Mouse (Mus musculus): ENCODE data around the gene Amn1.
"Not testable (repeated sequence)": the region's sequence is repeated elsewhere in the genome, so short reads cannot be mapped to it uniquely, and the experiment has no call there.

The Amn1 gene

GRCm38 (mm10) chr6:149154116-149155030 lies 34.1 kb downstream of the Amn1 start:
- DNase-seq (ENCODE audit: low read depth, low spot score): no peak

DNA sequence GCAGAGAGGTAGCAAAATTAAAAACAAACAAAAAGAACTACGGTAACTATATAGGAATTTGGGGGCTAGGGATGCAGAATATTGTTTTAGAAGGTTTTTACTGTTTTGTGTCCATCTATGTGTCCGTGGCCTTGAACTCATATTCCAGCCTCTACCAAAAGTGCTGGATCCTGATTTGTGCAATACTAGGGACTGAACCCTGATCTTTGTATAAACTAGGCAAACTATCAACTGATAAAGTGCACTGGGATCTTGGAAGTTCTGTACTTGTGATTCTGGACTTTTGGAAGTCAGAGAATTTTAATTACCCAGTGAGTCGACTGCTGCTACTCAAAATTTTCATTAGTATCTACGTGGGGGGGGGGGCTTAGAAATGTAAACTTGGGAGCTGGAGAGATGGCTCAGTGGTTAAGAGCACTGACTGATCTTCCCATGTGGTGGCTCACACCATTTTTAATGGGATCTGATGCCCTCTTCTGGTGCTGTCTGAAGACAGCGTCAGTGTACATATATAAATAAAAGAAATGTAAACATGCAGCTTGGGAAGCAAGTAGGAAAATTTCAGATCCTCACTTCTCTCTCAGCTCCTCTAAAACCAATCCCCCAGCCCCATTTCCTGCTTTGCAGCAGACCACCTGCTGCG lies 34.9 kb downstream of the Amn1 start:
- no peak for DNase-seq (ENCODE audit: low read depth, low spot score)

GRCm38 (mm10) chr6:149152119-149152518 lies 36.4 kb downstream of the Amn1 start:
- no peak for DNase-seq (ENCODE audit: low read depth, low spot score)

- peak; percentile 18 for DNase-seq (ENCODE audit: low read depth, low spot score)
Observed at GRCm38 (mm10) chr6:149148436-149149229, 39.9 kb downstream of the Amn1 start.

- no peak for DNase-seq (ENCODE audit: low read depth, low spot score)
Observed at GRCm38 (mm10) chr6:149145143-149145542, 43.4 kb downstream of the Amn1 start.

DNA sequence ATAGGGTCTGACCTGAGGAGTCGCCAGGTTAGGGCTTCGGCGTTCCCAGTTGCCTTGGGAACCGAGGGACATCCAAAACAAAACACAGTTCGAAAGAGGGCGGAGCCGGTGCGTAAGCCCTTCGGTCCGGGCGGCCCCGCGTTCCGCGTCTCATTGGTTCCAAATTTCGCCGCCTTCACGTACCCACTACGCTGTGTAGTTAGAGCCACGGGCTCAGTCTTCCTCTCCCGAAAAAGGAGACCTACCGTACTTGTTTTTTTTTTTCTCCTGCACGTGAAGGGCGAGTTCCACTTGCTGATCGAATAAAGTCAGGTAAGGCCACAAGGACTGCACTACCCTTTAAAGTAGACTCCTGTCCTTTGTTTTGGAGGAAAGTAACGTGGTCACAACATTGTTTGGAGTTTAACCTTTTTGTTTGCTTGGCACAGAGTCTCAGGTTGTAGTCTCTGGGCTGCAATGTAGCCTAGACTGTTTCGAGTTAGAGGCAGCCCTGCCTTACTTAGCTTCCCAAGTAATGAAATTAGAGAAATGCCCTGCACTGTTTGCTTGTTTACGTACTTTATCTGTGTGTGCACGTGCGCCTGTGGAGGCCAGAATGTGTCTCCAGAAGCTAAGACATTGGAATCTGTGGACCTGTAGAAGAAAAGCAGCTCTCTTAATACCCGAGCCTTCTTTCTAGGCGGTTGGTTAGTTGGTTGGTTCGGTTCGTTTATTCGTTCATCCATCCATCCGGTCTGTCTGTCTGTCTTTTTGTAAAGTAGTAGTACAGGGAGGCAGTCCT lies 46.9 kb downstream of the Amn1 start:
- DNase-seq (ENCODE audit: low read depth, low spot score): peak; percentile 93

GRCm38 (mm10) chr6:149139471-149139870 lies 49.0 kb downstream of the Amn1 start, which contains the start of gene Etfbkmt:
Gene Etfbkmt (plus strand): TSS chr6:149139849.
- DNase-seq (ENCODE audit: low read depth, low spot score): no peak

DNA sequence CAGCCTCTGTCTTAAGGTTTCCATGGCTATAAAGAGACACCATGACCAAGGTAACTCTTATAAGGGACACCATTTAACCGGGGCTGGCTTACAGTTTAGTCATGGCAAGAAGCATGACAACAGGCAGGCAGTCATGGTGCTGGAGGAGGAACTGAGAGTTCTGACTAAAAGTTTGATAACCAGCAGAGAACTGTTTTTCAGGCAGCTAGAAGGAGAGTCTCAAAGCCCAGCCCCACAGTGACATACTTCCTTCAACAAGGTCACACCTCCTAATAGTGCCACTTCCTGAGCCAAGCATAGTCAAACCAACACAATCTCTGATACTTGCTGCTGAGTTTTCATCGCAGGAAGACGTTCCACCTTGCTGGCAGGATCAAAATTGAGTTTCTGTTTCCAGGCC lies 49.5 kb downstream of the Amn1 start:
- no peak for DNase-seq (ENCODE audit: low read depth, low spot score)

DNA sequence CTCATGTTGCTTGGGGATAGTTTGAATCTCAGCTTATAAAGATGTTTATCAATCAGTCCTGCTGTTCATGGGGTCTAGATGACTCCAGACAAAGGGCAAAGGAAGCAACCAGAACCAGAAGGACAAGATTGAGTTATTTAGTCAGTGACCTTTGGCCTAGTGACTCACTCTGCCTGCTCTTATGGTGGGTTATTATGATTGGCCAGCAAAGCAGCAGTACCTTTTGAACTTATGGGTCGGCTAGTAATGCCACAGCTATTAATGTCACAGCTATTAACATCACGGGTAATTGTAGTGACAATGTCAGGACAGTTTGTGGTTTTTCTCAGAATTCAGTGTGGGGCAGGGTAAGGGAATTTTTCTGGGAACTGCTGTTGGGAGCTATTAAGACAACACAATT lies 50.6 kb downstream of the Amn1 start:
- DNase-seq (ENCODE audit: low read depth, low spot score): no peak

DNA sequence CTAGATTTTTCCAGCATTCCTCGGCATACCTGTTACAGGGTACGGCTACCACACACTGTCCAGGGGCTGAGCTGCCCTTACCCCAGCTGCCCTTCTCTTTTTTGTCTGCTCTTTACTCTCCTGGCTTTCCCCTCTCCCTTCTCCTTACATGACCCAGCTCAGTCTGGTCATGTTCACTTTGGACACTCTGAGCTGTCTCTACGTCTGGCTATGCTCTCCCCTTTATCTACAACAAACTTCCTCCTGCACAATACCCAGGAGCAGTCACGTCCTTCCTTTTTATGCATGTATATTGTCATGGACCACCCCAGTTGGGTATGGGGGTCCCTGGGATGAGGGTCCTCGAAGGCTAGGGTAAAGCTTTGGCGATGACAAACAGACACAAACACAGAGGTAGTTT lies 52.9 kb downstream of the Amn1 start:
- DNase-seq (ENCODE audit: low read depth, low spot score): no peak

DNA sequence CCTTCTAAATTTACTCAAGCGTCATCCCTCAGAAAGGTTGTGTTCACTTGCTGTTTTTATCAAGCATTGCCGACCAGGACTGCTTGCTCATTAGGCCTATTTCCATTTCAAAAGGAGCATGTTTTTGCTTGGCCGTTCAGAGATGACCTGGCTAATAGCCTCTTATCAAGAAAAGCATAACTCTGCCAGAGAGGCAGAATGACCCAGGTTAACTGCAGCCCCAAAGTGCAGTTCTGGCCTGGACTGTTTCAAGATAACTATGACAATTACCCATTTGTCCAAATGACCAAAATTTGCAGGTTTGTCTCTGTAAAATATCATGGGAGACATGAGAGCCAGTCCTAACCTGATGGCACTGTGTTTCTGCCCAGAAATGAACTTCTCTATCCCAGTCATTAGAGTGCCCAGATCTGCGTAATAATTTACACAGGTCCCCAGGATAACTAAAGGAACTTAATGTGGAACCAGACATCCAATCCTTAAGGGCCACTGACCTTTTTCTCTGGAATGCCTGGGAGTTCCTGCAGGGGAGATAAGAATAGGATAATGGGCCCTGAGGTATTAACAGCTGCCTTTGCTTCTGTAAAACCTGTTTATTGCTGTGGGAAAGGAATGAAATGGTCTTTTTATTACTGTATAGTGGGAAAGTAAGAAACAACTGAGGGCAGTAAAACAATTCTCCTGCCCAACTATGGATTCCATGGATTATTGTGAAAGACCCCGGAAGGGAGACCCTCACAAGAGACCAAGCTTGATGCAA lies 53.9 kb downstream of the Amn1 start:
- no peak for DNase-seq (ENCODE audit: low read depth, low spot score)

DNA sequence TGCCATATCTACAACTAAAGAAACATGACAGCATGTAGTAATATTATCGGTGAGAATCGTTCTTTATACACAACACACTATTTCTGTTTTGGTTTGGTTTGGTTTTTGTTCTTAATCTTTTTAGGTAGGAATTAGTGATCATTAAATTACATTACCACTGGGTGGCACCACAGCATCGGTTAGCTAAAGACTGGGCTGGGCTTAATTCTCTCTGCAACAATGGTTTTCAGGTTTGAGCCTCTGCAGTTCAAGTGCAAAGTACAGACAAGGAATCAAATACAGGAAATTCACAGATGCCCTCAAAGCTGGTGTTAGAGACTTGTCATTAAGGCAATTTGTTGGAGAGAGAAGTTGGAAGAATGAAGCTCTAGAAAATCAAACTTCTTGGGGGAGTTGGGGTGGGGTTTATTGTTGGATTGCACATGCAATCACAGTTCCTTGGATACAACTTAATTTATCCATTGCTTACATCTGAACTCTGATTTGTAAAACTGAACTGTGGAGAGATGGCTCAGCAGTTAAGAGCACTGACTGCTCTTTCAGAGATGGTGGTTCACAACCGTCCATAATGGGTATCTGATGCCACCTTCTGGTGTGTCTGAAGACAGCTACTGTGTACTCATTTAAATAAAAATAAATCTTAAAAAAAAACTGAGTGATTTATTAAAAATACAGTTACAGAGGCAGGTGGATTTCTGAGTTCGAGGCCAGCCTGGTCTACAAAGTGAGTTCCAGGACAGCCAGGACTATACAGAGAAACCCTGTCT lies 56.0 kb downstream of the Amn1 start:
- DNase-seq (ENCODE audit: low read depth, low spot score): peak; percentile 68

DNA sequence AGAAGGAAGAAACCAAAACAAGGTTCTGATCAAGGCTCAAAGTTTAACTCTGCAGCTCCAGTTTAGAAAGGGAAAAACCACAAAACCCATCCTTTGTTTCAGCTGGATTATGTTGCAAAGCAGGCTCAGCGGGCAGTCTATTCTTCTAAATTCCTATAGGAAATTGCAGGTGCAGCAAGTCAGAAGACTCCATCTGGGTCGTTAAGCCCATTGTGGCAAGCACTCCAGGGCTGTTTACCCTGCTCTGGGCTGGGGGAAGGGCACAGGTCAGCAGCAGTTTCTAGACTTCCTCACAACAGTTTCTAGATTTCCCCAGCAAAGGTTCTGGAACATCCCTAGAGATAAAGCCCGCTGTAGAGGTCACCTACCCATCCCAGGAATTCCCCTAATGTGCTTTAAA lies 57.4 kb downstream of the Amn1 start:
- DNase-seq (ENCODE audit: low read depth, low spot score): no peak

DNA sequence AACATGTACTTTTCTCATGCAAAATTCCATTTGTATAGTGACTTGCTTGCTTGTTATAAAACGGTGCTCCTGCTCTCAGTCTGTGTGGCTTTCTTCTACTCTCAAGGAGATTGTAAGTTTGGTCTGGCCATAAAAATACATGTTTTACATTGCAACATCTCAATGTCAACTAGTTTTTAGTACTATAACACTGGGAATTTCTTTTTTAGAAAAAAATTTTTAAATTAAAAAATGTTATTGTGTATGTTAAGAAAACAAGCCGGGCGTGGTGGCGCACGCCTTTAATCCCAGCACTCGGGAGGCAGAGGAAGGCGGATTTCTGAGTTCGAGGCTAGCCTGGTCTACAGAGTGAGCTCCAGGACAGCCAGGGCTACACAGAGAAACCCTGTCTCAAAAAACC lies 58.6 kb downstream of the Amn1 start, which contains the start of gene Gm10203:
Gm10203 (plus strand) TSS at position 301 of the 400 bp plus-strand sequence.
- DNase-seq (ENCODE audit: low read depth, low spot score): not testable (repeated sequence)

DNA sequence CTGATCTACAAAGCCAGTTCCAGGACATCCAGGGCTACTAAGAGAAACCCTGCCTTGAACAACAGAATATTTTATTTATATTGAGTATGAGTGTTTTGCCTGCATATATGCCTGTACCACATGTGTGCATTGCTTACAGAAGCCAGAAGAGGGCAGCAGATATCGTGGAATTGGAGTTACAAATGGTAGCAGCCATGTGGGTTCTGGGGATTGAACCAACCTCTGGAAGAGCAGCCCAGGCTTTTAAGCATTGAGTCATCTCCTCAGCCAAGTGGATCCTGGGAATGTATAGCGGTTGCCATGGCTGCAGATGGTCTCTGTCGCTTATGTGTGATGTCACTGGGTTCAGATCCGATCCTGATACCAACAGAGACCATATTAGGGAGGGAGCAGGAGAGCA lies 61.8 kb downstream of the Amn1 start:
- DNase-seq (ENCODE audit: low read depth, low spot score): peak; percentile 43

DNA sequence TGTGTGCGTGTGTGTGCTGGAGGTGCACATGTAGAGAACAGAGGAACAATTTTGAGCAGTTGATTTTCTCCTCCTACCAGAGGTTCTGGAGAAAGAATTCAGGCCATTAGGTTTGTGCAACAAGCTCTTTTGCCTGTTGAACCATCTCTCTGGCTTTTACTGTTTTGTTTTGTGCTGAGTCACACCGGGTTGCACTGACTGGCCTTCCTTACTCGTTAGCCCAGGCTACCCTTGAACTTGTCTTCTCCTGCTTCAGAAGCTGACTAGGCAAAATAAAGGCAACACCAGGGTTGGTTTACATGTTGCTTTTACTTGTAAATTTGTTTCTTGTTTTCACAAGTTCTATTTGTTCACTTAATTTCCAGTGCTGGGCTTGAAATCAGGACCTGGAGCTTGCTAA lies 65.5 kb downstream of the Amn1 start:
- DNase-seq (ENCODE audit: low read depth, low spot score): no peak

- DNase-seq (ENCODE audit: low read depth, low spot score): peak; percentile 76
Observed at GRCm38 (mm10) chr6:149119853-149120252, 68.7 kb downstream of the Amn1 start.

- no peak for DNase-seq (ENCODE audit: low read depth, low spot score)
Observed at GRCm38 (mm10) chr6:149118935-149119334, 69.6 kb downstream of the Amn1 start.

DNA sequence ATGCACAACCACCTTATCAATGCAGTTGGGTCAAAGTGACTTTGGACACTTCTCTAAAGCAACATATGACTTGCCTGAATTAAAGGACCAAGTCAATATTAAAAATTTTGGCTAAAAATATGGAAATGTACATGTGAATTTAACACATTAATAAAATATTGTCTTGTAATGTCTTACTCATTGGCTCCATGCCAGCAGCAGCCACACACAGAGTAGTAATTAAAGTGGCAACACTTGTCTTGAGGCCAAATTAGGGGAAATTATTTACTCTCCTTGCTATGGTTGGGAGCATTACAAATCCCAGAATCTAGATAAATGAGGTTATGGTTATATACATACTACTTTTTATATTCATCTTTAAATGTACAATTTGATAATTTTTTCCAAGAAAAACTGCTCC lies 71.5 kb downstream of the Amn1 start:
- DNase-seq (ENCODE audit: low read depth, low spot score): no peak

DNA sequence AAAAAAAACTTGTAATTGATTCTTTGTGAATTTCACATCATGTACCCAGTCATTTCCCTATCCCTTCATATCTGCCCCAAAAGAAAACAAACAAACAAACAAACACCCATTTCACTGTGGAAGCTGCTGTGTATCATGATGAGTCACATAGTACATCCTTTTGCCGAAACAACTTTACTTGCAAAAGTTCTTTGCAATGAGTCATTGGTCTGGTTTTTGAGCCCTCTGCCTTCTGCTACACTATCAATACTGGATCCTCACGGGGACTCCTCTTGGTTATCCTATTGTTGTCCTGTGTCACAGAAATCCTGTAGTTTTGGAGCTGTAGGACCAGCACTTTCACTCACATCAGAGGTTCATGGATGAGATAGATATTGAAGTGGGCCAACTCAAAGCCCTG lies 79.6 kb downstream of the Amn1 start:
- DNase-seq (ENCODE audit: low read depth, low spot score): no peak
